17 mouse cellular contexts compared by ENCODE assay signal in genomic region chr8:45448842-45449241, GRCm38 (mm10). TPM values are rescaled to one million over a fixed set of nuclear protein-coding genes. Genes with fewer than 3 reads are reported as not detected.
DNase-seq lines count a peak whose midpoint lies in the region; ATAC-seq and TF ChIP-seq lines count a peak whose summit lies in the region.
"Had no signal": no experiment of that assay in that cellular context is flagged by ENCODE, and none has a peak within 500 bp of the region (broad histone marks: within the 10 kb centered on the region; RNA-seq: fewer than 3 reads in every experiment).

No protein-coding gene starts in this region.

- WGBS in cerebellum, adult 2 months: 65% methylated on average over 3 of the region's 3 CpGs
- 59% methylated on average over 3 of the region's 3 CpGs for WGBS in stomach, embryonic 15.5 days

- no peak for TF ChIP-seq POLR2A in cerebellum, adult 2 months (IDR thresholded peaks at IDR 0.05; ENCODE audit: borderline replicate concordance, insufficient read depth, low read length)

- DNase-seq in cerebellum, postnatal 10 days: peak; percentile 13 to 22
- no peak for DNase-seq in cerebellum, adult 2 months
- no peak for DNase-seq in left cerebral cortex, adult 2 months (ENCODE audit: extremely low spot score in 1 of 2, low spot score in 2 of 2)
- DNase-seq in left cerebral cortex, postnatal 10 days (ENCODE audit: extremely low spot score in 1 of 2, low spot score in 2 of 2): no peak
- DNase-seq in fat pad, adult 2 months (ENCODE audit: extremely low read depth, low read depth, low spot score): peak; percentile 37
- DNase-seq in kidney, adult 11 months: no peak
- DNase-seq in gastrocnemius, postnatal 10 days: no peak
- DNase-seq: cerebellum, adult 11 months; lung, adult 18-20 months; lung, postnatal 4 days; thymus, postnatal 4 days had no signal

- no peaks in the 10 kb centered on the region for H3K36me3 ChIP-seq in stomach, embryonic 15.5 days
- H3K36me3 ChIP-seq: embryonic facial prominence, embryonic 15.5 days; limb, embryonic 13.5 days; neural tube, embryonic 15.5 days had no signal

- H3K4me3 ChIP-seq in cerebellum, adult 2 months (replicated peaks; ENCODE audit: insufficient read depth, low read depth, low read length): no peak overlapping the region
- no peak overlapping the region for H3K4me3 ChIP-seq in left cerebral cortex, adult 2 months
- H3K4me3 ChIP-seq in stomach, embryonic 15.5 days (replicated peaks): no peak overlapping the region
- H3K4me3 ChIP-seq: embryonic facial prominence, embryonic 15.5 days; limb, embryonic 13.5 days; neural tube, embryonic 15.5 days had no signal

- no peak overlapping the region for H3K27ac ChIP-seq in cerebellum, adult 2 months (ENCODE audit: insufficient read depth, low read length)
- peak overlapping the region; percentile 10; the same call in 1 of the 2 replicates for H3K27ac ChIP-seq in left cerebral cortex, adult 2 months
- peak overlapping the region; percentile 60; the same call in 1 of the 2 replicates for H3K27ac ChIP-seq in stomach, embryonic 15.5 days
- H3K27ac ChIP-seq: embryonic facial prominence, embryonic 15.5 days; limb, embryonic 13.5 days; neural tube, embryonic 15.5 days had no signal

- H3K9me3 ChIP-seq in stomach, embryonic 15.5 days: no peaks in the 10 kb centered on the region
- H3K9me3 ChIP-seq: embryonic facial prominence, embryonic 15.5 days; limb, embryonic 13.5 days; neural tube, embryonic 15.5 days had no signal

- ATAC-seq in stomach, embryonic 15.5 days (ENCODE audit: insufficient read depth, low FRiP score, low read depth): peak; percentile 56; the same call in 1 of the 2 replicates
- ATAC-seq: forebrain, embryonic 14.5 days had no signal

- intact Hi-C loops in left cerebral cortex, adult 2 months (cut with DNase I): no loop called here
- intact Hi-C loops in left cerebral cortex, postnatal 10 days (cut with DNase I): no loop called here

- no peaks in the 10 kb centered on the region for H3K27me3 ChIP-seq in cerebellum, adult 2 months (ENCODE audit: control insufficient read depth, insufficient read depth, low read length)
- H3K27me3 ChIP-seq in stomach, embryonic 15.5 days (replicated peaks): no peaks in the 10 kb centered on the region
- H3K27me3 ChIP-seq: embryonic facial prominence, embryonic 15.5 days; limb, embryonic 13.5 days; neural tube, embryonic 15.5 days had no signal

- H3K4me2 ChIP-seq in stomach, embryonic 15.5 days: no peak overlapping the region
- H3K4me2 ChIP-seq: embryonic facial prominence, embryonic 15.5 days; limb, embryonic 13.5 days; midbrain, embryonic 11.5 days; neural tube, embryonic 15.5 days had no signal

- no peak for TF ChIP-seq CTCF in cerebellum, adult 2 months (IDR thresholded peaks at IDR 0.05; ENCODE audit: borderline replicate concordance, insufficient read depth, low read depth, low read length)
- TF ChIP-seq CTCF in left cerebral cortex, adult 2 months (IDR thresholded peaks at IDR 0.05): no peak

- H3K9ac ChIP-seq in stomach, embryonic 15.5 days: no peak overlapping the region
- H3K9ac ChIP-seq: embryonic facial prominence, embryonic 15.5 days; limb, embryonic 13.5 days; neural tube, embryonic 15.5 days had no signal

- H3K4me1 ChIP-seq in cerebellum, adult 2 months (ENCODE audit: control insufficient read depth, insufficient read depth, low read length): no peaks in the 10 kb centered on the region
- H3K4me1 ChIP-seq in stomach, embryonic 15.5 days: no peaks in the 10 kb centered on the region
- H3K4me1 ChIP-seq: embryonic facial prominence, embryonic 15.5 days; limb, embryonic 13.5 days; neural tube, embryonic 15.5 days had no signal

RNA-seq across cellular contexts. Expression of gene Tlr3, which starts 38.0 kb away (rescaled TPM):
- polyA plus RNA-seq in cerebellum, adult 2 months (2012; rRNA removed): 7.9 and 9.6 TPM in 2 replicates
- total RNA-seq in left cerebral cortex, adult 2 months (2021): 1 to 10 TPM; 8.7 to 8.8 TPM
- 1 to 10 TPM; 3.5 to 4.3 TPM for total RNA-seq in left cerebral cortex, postnatal 10 days (2021)
- polyA plus RNA-seq in stomach, embryonic 15.5 days (2015; fragmentation: Nextera tagmentation; extraction: Ambion mirVana): 3.0 and 3.6 TPM in 2 replicates
- 1 to 10 TPM; 3.8 TPM for total RNA-seq in gastrocnemius, postnatal 10 days (2021)

RNA-seq across cellular contexts. Expression of gene Sorbs2, which starts 58.7 kb away (rescaled TPM):
- polyA plus RNA-seq in cerebellum, adult 2 months (2012; rRNA removed): 32.9 and 33.0 TPM in 2 replicates
- total RNA-seq in left cerebral cortex, adult 2 months (2021): 100 to 1,000 TPM; 370 to 377 TPM
- total RNA-seq in left cerebral cortex, postnatal 10 days (2021): 100 to 1,000 TPM; 188 to 191 TPM
- 25.9 and 28.8 TPM in 2 replicates for polyA plus RNA-seq in stomach, embryonic 15.5 days (2015; fragmentation: Nextera tagmentation; extraction: Ambion mirVana)
- total RNA-seq in gastrocnemius, postnatal 10 days (2021): 10 to 100 TPM; 20.4 to 26.5 TPM

Comparison
In these comparisons a context has a peak if more than half of its experiments do, and no peak if none do; other contexts are left out.
1. DNase-seq: peak in cerebellum, postnatal 10 days (2 of 2) and fat pad, adult 2 months (single experiment); none in cerebellum, adult 2 months (0 of 2), left cerebral cortex, adult 2 months (0 of 2), left cerebral cortex, postnatal 10 days (0 of 2), kidney, adult 11 months (single experiment) and gastrocnemius, postnatal 10 days (single experiment).
2. RNA of gene Sorbs2, which starts 58.7 kb away (total RNA-seq): 370 to 377 TPM in left cerebral cortex, adult 2 months and 188 to 191 TPM in left cerebral cortex, postnatal 10 days; 20.4 to 26.5 TPM in gastrocnemius, postnatal 10 days; every median in the first group is over 4 times any median in the second.